Mouse (Mus musculus): ENCODE measurements around the gene Spata6. TPM values are rescaled to one million over a fixed set of nuclear protein-coding genes. Genes with fewer than 3 reads are reported as not detected.

Spata6 gene
- polyA plus RNA-seq, 1 experiment from 2014 or later = 29.0 TPM

Other genes starting within 250 kb of the Spata6 start
- 0.30 and 1.6 TPM in 2 replicates for gene Slc5a9, start 182.9 kb downstream of the Spata6 start, polyA plus RNA-seq (2014; fragmentation: Nextera tagmentation; extraction: Ambion mirVana)
- not detected in 2 replicates for gene Skint8, start 199.4 kb downstream of the Spata6 start, polyA plus RNA-seq (2014; fragmentation: Nextera tagmentation; extraction: Ambion mirVana)